Mouse (Mus musculus): ENCODE results near the gene Tgfa.

DNA sequence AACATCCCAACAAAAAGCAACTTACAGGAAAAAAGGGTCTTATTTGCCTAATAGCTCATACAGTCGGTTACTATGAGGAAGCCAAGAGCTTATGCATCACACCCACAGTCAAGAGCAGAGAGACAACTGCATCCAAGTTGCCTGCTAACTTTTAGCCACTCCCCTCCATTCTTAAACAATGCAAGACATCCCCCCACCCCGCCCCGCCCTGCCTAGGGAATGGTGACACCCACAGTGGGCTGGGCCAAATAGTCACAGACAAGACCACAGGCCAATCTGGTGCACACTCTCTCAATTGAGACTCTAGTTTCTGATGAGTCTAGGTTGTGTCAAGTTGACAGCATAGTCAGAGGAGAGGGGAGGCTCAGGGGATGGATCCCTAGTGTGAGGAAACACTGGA lies 101.1 kb downstream of the Tgfa start:
- TF ChIP-seq TAL1 (IDR thresholded peaks at IDR 0.05; ENCODE audit: low read length) (no peak), GATA1 (IDR thresholded peaks at IDR 0.05; ENCODE audit: low read length) (no peak)
